Mouse (Mus musculus): Measurements from ENCODE around the gene Ccr1l1. TPM values are rescaled to one million over a fixed set of nuclear protein-coding genes. Genes with fewer than 3 reads are reported as not detected.

The Ccr1l1 gene
- polyA plus RNA-seq, 1 experiment = not detected

DNA sequence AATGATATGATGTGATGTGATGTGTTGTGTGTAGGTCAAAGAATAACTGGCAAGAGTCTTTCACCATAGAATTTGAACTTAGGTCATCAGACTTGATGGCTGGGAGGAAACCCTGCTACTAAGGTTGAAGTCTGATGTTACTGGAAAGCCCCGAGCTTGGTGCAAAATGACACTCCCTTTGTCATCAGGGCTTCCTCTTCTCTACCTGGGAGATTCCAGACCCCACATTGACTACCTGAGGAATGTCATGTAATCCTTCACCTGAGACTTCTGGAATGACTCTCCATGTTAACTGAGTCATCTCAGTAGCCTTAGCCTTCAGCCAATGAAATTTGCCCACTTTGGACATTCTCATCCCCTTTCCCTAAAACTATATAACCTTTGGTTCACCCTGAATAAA is 38.0 kb downstream of the Ccr1l1 start:
- no peaks in the 10 kb centered on the region for H3K9me3 ChIP-seq
- H3K4me1 ChIP-seq = peaks cover 36% of the 10 kb centered on the region
- H3K27me3 ChIP-seq (replicated peaks) = no peaks in the 10 kb centered on the region
- H3K4me3 ChIP-seq (replicated peaks) = no peak overlapping the region
- TF ChIP-seq FLI1 (IDR thresholded peaks at IDR 0.05; ENCODE audit: low read length) = no peak
- no peak for TF ChIP-seq GATA1 (IDR thresholded peaks at IDR 0.05; ENCODE audit: borderline replicate concordance, low read length)
- H3K36me3 ChIP-seq (replicated peaks; ENCODE audit: low read length) = no peaks in the 10 kb centered on the region

DNA sequence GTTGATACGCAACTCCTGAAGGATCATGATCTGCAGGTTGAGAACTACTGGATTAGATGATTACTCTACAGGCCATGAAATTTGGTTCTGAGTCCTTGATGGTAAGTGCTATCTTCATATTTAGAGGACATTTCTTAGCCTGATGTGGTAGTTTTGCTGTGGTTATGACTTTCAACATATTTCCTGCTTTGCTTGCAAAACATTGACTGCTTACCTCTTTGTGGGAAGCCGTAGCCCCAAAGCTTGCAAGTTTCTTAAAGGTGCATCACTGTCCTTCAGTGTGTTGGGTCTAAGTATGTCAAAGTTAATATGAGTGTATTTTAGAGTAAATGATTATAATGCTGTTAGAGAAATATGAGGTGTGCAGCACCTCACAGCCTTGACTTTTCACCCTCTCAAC is 40.2 kb downstream of the Ccr1l1 start:
- H3K4me1 ChIP-seq = peaks cover 41% of the 10 kb centered on the region
- TF ChIP-seq FLI1 (IDR thresholded peaks at IDR 0.05; ENCODE audit: low read length) = no peak
- TF ChIP-seq GATA1 (IDR thresholded peaks at IDR 0.05; ENCODE audit: borderline replicate concordance, low read length) = no peak

DNA sequence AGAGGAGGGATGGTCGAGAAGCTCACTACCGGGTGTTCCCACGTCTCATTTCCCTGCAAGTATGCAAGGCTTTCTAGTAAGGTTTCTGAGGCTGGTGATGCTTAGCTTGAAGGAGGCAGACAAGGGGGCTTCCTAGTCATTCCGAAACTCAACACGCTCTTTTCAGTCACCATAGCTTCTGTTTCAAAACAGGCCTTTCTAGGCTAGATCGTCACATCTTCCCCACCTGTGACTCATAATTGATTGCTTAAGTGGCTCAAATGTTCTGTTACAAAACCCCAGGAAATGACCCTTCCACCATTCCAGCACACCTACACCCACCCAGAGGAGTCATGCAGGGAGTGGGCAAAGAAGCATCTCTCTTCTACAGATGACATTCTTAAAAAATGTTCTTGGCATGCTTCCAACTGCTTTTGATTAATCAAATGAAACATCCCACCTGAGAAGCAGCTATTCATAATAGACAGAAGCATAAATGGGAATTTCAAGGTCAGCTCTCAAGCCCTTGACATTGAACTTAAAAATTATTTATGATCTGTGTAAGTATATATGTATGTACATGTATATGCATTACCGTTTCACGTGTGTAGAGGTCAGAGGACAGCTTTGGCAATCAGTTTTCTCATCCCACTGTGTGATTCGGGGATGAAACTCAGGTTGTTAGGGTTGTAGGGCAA is 41.5 kb downstream of the Ccr1l1 start:
- H3K9me3 ChIP-seq = no peaks in the 10 kb centered on the region
- no peak overlapping the region for H3K4me3 ChIP-seq (replicated peaks)
- H3K4me1 ChIP-seq = peaks cover 40% of the 10 kb centered on the region
- TF ChIP-seq GATA1 (IDR thresholded peaks at IDR 0.05; ENCODE audit: borderline replicate concordance, low read length) (no peak), FLI1 (IDR thresholded peaks at IDR 0.05; ENCODE audit: low read length) (no peak)
- no peaks in the 10 kb centered on the region for H3K27me3 ChIP-seq (replicated peaks)
- no peaks in the 10 kb centered on the region for H3K36me3 ChIP-seq (replicated peaks; ENCODE audit: low read length)

More for the DNA sequence above, 40.2 kb downstream of the Ccr1l1 start:
- Histone ChIP-seq H3K36me3 (replicated peaks; ENCODE audit: low read length) (no peaks in the 10 kb centered on the region), H3K27me3 (replicated peaks) (no peaks in the 10 kb centered on the region), H3K4me3 (replicated peaks) (no peak overlapping the region), H3K9me3 (no peaks in the 10 kb centered on the region)

DNA sequence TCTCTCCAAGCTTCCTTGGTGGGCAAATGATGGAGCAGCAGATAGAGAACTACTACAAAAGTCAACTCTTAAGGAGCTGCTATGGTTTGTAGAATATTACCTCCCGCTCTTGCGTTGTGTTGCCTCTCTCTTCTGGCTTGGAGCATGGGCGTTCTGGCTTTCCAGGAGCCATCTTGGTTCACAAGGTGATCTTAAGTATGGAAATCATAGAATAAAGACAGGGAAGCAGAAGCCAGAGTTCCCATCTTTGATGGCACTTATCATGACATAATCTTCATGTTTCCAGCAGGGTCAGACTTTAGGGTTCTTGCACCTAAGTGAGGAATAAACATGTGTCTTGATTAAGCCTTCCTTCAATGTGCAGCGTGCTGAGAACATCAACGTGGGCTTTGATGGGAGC is 42.4 kb downstream of the Ccr1l1 start:
- Histone ChIP-seq H3K9me3 (no peaks in the 10 kb centered on the region), H3K36me3 (replicated peaks; ENCODE audit: low read length) (no peaks in the 10 kb centered on the region), H3K4me1 (peaks cover 40% of the 10 kb centered on the region), H3K4me3 (replicated peaks) (no peak overlapping the region), H3K27me3 (replicated peaks) (no peaks in the 10 kb centered on the region)
- TF ChIP-seq GATA1 (IDR thresholded peaks at IDR 0.05; ENCODE audit: borderline replicate concordance, low read length) = no peak
- no peak for TF ChIP-seq FLI1 (IDR thresholded peaks at IDR 0.05; ENCODE audit: low read length)

DNA sequence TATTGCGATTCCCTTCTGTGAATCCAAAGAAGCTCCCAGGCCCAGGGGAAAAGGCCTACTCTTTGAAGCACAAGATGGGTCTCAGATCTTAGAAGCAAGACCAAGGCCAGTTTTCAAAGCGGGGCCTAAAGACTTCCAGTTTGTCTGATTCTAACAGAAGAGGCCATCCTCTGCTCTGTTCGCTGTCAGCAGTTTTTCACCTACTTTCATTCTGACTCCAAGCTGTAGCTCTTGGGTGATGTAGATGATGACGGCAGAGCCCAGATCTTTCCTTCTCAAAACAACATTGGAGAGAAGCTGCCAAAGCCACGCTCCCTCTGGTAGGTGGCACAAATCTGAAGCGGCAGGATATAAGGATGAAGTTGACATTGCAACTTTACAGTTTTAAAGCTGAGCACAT is 42.9 kb downstream of the Ccr1l1 start:
- Histone ChIP-seq H3K9me3 (no peaks in the 10 kb centered on the region), H3K36me3 (replicated peaks; ENCODE audit: low read length) (no peaks in the 10 kb centered on the region), H3K27me3 (replicated peaks) (no peaks in the 10 kb centered on the region), H3K4me3 (replicated peaks) (no peak overlapping the region), H3K4me1 (peaks cover 40% of the 10 kb centered on the region)
- TF ChIP-seq GATA1 (IDR thresholded peaks at IDR 0.05; ENCODE audit: borderline replicate concordance, low read length) = no peak
- TF ChIP-seq FLI1 (IDR thresholded peaks at IDR 0.05; ENCODE audit: low read length) = no peak

DNA sequence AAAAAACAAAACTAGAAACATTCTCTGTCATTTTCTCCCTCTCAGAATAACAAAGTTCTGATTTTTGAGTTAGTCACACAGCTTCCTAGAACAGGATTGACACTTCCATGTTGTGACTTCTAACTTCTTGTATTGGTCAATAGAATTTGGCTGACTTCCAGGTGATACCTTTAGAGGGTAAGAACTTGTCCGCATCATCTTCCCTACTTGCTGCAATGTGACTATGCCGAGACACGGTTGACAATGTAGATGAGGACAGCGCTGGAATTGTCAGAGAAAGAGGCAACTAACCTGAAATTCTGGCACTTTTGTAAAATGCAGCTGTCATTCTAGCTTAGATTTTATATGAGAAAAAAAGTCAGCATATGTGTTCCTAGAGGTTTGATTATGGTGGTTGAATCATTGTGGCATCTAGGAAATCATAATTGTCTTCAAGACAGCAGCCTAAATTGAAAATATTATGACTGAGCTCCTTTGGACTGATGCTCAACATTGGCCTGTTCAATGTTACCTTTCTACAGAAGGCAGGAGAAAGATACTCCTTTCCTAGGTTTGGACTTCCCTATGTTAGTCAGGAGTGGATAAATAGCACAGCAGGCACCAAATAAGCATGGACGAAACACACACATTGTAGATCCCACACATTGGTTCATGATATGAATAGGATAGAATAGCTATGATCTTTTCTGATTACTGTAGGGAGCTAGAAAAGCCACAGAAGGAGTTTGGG is 44.3 kb downstream of the Ccr1l1 start:
- H3K9me3 ChIP-seq = no peaks in the 10 kb centered on the region
- no peaks in the 10 kb centered on the region for H3K36me3 ChIP-seq (replicated peaks; ENCODE audit: low read length)
- H3K27me3 ChIP-seq (replicated peaks) = no peaks in the 10 kb centered on the region
- H3K4me1 ChIP-seq = peaks cover 52% of the 10 kb centered on the region
- TF ChIP-seq FLI1 (IDR thresholded peaks at IDR 0.05; ENCODE audit: low read length) (no peak), GATA1 (IDR thresholded peaks at IDR 0.05; ENCODE audit: borderline replicate concordance, low read length) (no peak)
- no peak overlapping the region for H3K4me3 ChIP-seq (replicated peaks)

DNA sequence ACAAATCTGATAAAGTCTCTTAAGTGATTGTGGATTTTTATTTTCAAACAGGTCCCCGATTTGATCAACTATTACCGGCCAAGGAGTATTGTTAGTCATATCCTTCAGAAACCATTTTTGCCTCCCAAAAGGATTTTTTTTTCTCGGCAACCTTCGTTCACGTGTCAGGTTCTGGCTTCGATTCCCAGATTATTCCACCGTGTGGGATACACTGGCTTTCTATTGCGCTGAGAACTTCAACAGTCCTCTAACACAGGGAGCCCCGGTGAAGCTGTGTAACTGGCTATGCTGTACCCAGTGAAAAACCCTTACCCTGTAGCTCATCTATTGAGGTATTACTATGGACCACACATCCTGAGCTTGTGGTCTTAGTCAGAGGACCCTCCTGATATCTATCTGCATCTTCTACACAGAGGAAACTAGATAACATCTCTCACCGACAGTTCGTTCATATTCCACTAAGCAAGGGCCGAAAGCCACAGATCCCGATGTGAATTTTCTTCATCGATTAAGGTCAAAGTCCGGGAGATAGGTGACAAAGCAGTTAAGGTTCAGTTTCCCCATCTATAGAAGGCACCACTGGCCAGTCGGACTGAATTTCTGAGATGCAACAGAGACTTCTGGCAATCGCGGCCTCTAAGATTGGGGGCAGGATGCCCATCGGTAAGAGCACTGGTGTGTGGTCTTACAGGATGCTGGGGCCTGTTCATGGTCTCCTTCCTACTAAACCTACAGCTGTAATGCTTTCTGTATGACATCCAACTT is 45.1 kb downstream of the Ccr1l1 start:
- Histone ChIP-seq H3K4me1 (peaks cover 56% of the 10 kb centered on the region), H3K9me3 (no peaks in the 10 kb centered on the region), H3K36me3 (replicated peaks; ENCODE audit: low read length) (no peaks in the 10 kb centered on the region), H3K27me3 (replicated peaks) (no peaks in the 10 kb centered on the region), H3K4me3 (replicated peaks) (no peak overlapping the region)
- TF ChIP-seq FLI1 (IDR thresholded peaks at IDR 0.05; ENCODE audit: low read length) (no peak), GATA1 (IDR thresholded peaks at IDR 0.05; ENCODE audit: borderline replicate concordance, low read length) (no peak)

DNA sequence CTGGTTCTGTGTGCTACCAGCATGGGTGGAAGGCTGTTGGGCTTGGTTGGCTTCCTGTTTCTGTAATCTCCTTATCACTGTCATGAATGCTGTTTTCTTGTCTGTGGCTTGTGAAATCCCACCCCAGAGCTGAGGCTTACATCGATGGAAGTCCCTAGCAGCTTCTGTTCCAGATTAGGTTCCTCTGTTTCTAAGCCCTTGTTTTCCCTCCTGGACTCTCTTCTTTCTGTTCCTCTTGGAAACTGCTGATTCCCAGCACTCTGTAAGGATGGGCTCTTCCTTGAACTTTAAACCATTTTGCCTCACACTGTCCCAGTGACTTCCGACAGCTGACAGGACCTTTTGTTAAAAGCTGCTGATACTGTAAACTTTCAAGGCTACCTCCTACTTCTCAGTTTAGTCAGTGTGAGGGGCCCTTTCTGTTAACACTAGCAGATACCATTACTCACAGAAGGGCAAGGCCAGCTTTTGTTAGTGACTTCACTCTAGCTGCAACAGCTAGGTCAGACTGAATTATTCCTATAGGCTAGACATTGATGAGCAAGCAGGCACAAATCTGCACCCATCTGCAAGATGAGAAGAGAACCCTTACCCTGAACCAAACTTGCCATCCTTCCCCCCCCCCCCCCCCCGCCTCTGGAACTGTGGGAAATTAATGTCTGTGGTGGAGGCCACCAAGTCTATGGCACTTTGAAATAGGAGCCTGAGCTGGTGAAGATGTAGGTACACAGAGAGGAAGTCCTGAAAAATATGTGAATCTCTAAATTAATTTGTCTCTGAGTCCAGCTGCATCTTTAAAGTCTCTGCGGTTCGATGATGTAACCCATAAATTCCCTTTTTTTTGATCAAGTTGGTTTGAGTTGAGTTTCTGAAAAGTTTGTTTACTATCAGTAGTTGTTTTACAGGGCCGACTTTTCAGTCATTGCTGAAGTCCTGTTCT is 46.2 kb downstream of the Ccr1l1 start:
- no peaks in the 10 kb centered on the region for H3K27me3 ChIP-seq (replicated peaks)
- TF ChIP-seq GATA1 (IDR thresholded peaks at IDR 0.05; ENCODE audit: borderline replicate concordance, low read length) (no peak), FLI1 (IDR thresholded peaks at IDR 0.05; ENCODE audit: low read length) (no peak)
- no peaks in the 10 kb centered on the region for H3K36me3 ChIP-seq (replicated peaks; ENCODE audit: low read length)
- no peaks in the 10 kb centered on the region for H3K9me3 ChIP-seq
- H3K4me3 ChIP-seq (replicated peaks) = peak overlapping the region; percentile 23
- H3K4me1 ChIP-seq = peaks cover 63% of the 10 kb centered on the region

DNA sequence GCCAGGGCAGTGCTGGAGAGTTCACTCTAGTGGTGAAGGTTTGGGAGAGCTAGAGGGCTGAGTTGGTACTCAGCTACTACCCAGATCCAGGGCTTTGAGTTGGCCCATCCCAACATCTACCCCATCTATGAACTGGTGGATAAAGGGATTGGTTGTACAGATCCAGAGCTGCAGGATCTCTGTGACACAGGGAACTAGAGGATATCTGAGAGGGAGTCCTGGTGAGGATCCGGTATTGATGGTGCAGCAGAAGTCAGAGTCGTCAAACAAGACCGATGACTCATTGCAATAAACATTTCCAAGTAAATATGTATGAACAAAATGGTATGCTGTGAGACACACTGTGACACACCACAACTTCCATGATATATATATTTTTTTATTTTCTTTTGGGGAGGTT is 47.3 kb downstream of the Ccr1l1 start:
- no peaks in the 10 kb centered on the region for H3K36me3 ChIP-seq (replicated peaks; ENCODE audit: low read length)
- peaks cover 73% of the 10 kb centered on the region for H3K4me1 ChIP-seq
- H3K9me3 ChIP-seq = no peaks in the 10 kb centered on the region
- no peak for TF ChIP-seq GATA1 (IDR thresholded peaks at IDR 0.05; ENCODE audit: borderline replicate concordance, low read length)
- TF ChIP-seq FLI1 (IDR thresholded peaks at IDR 0.05; ENCODE audit: low read length) = no peak
- peak overlapping the region; percentile 72 for H3K4me3 ChIP-seq (replicated peaks)
- no peaks in the 10 kb centered on the region for H3K27me3 ChIP-seq (replicated peaks)

Data from megakaryocyte, embryonic 14.5 days (primary cell).